Mouse (Mus musculus): Measurements from ENCODE around the gene Mei1.

GRCm38 (mm10) chr15:82148510-82148911 lies 78.7 kb downstream of the Mei1 start:
- TF ChIP-seq CTCF (IDR thresholded peaks at IDR 0.05) (no peak), EP300 (IDR thresholded peaks at IDR 0.05) (no peak)

Measured in lung, postnatal 0 days (tissue).